Comparison of ENCODE assay signal across 8 mouse cellular contexts in the genomic region with DNA sequence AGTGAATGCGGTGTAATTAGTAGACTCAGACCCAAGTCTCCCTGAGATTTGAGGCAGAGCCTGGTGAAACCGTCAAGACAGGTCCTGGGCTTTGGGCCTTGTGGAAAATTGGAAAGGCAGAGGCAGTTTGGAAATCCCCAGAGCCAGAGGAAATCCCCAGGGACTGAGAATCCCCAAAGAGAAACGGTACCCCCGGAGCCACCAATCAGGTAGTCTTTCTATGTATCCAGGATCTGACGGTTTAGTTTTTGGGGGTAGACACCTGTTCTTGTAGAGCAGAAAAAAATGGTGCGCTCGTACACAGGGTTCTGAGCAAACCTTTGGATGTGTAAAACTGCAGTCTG. TPM values are rescaled to one million over a fixed set of nuclear protein-coding genes. Genes with fewer than 3 reads are reported as not detected.
DNase-seq lines count a peak whose midpoint lies in the region; ATAC-seq and TF ChIP-seq lines count a peak whose summit lies in the region.

No protein-coding gene starts in this region.

- no peak for TF ChIP-seq POLR2A in CH12.LX (IDR thresholded peaks at IDR 0.05; ENCODE audit: low read depth, low read length)

- dilution Hi-C loops in CH12.LX (cut with MboI; ENCODE audit: extremely low pct_ligation_motif_present, extremely low pct_unique_long_range_greater_than_20kb, low sequenced_read_pairs): no loop called here

- H3K27me3 ChIP-seq in intestine, embryonic 14.5 days (replicated peaks; ENCODE audit: control insufficient read depth, insufficient read depth, low read length): no peaks in the 10 kb centered on the region
- no peaks in the 10 kb centered on the region for H3K27me3 ChIP-seq in intestine, postnatal 0 days (replicated peaks; ENCODE audit: control insufficient read depth, insufficient read depth, low read length)
- H3K27me3 ChIP-seq in CH12.LX (replicated peaks): no peaks in the 10 kb centered on the region
- no peaks in the 10 kb centered on the region for H3K27me3 ChIP-seq in forebrain, postnatal 0 days (ENCODE audit: insufficient read depth, low read length)
- H3K27me3 ChIP-seq in midbrain, embryonic 13.5 days: no peaks in the 10 kb centered on the region

- no peaks in the 10 kb centered on the region for H3K36me3 ChIP-seq in intestine, embryonic 14.5 days (ENCODE audit: control insufficient read depth, insufficient read depth, low read length)
- no peaks in the 10 kb centered on the region; the same call in 1 of the 2 replicates for H3K36me3 ChIP-seq in intestine, postnatal 0 days (ENCODE audit: control insufficient read depth, insufficient read depth)
- peaks cover 0 to 2% of the 10 kb centered on the region in 2 experiments for H3K36me3 ChIP-seq in CH12.LX (replicated peaks in 1 of 2; ENCODE audit: control insufficient read depth in 1 of 2, insufficient read depth in 1 of 2, low read length in 1 of 2)
- no peaks in the 10 kb centered on the region for H3K36me3 ChIP-seq in forebrain, postnatal 0 days (ENCODE audit: insufficient read depth)
- no peaks in the 10 kb centered on the region for H3K36me3 ChIP-seq in midbrain, embryonic 13.5 days

- in situ Hi-C loops in CH12.LX (cut with MboI; ENCODE audit: low pct_ligation_motif_present, low pct_unique_long_range_greater_than_20kb, low sequenced_read_pairs): loop anchor here (10.0 to 25.0 kb wide), 2 partner anchors 278 to 680 kb away; a partner anchor contains a TSS

- H3K27ac ChIP-seq in intestine, embryonic 14.5 days (ENCODE audit: low read depth): peak overlapping the region; percentile 43; the same call in 1 of the 2 replicates
- H3K27ac ChIP-seq in intestine, postnatal 0 days (ENCODE audit: low read depth, low read length): no peak overlapping the region
- no peak overlapping the region for H3K27ac ChIP-seq in CH12.LX (ENCODE audit: insufficient read depth, low read depth)
- peak overlapping the region; percentile 78 for H3K27ac ChIP-seq in forebrain, postnatal 0 days (ENCODE audit: low read depth, low read length)
- peak overlapping the region; percentile 69 for H3K27ac ChIP-seq in midbrain, embryonic 13.5 days

- TF ChIP-seq EP300 in CH12.LX (IDR thresholded peaks at IDR 0.05; ENCODE audit: low read length): peak; percentile 43

- H3K4me3 ChIP-seq in intestine, embryonic 14.5 days (ENCODE audit: low read depth, low read length): no peak overlapping the region
- H3K4me3 ChIP-seq in intestine, postnatal 0 days (ENCODE audit: low read depth, low read length): no peak overlapping the region
- peak overlapping the region; percentile 15 to 58 (median 24) for H3K4me3 ChIP-seq in CH12.LX (replicated peaks in 1 of 3; ENCODE audit: low read depth in 2 of 3, low read length in 2 of 3, poor library complexity in 1 of 3)
- H3K4me3 ChIP-seq in forebrain, postnatal 0 days (ENCODE audit: low read depth, low read length): no peak overlapping the region
- H3K4me3 ChIP-seq in midbrain, embryonic 13.5 days (replicated peaks): no peak overlapping the region

- H3K9ac ChIP-seq in intestine, embryonic 14.5 days (ENCODE audit: low read length): no peak overlapping the region
- H3K9ac ChIP-seq in intestine, postnatal 0 days (ENCODE audit: low read depth, low read length): no peak overlapping the region
- peak overlapping the region; percentile 41; the same call in 1 of the 2 replicates for H3K9ac ChIP-seq in CH12.LX (ENCODE audit: insufficient read depth, low read depth)
- H3K9ac ChIP-seq in forebrain, postnatal 0 days: peak overlapping the region; percentile 6; the same call in 1 of the 2 replicates
- H3K9ac ChIP-seq in midbrain, embryonic 13.5 days (replicated peaks): 0 out of 2 replicates have a peak overlapping the region, but pooled peaks have one; percentile 57

- H3K9me3 ChIP-seq in intestine, embryonic 14.5 days (ENCODE audit: control insufficient read depth, low read length): no peaks in the 10 kb centered on the region
- H3K9me3 ChIP-seq in intestine, postnatal 0 days (ENCODE audit: control insufficient read depth): no peaks in the 10 kb centered on the region
- no peaks in the 10 kb centered on the region for H3K9me3 ChIP-seq in CH12.LX (replicated peaks; ENCODE audit: low read length)
- H3K9me3 ChIP-seq in forebrain, postnatal 0 days (ENCODE audit: low read length): no peaks in the 10 kb centered on the region
- H3K9me3 ChIP-seq in midbrain, embryonic 13.5 days: no peaks in the 10 kb centered on the region

- WGBS in intestine, embryonic 14.5 days: 74% methylated on average over 7 of the region's 7 CpGs
- 67% methylated on average over 7 of the region's 7 CpGs for WGBS in intestine, postnatal 0 days
- 37% methylated on average over 7 of the region's 7 CpGs for WGBS in forebrain, postnatal 0 days
- WGBS in midbrain, embryonic 13.5 days: 75% methylated on average over 7 of the region's 7 CpGs

- TF ChIP-seq RAD21 in CH12.LX (IDR thresholded peaks at IDR 0.05; ENCODE audit: low read depth, low read length): no peak

- peaks cover 22% of the 10 kb centered on the region for H3K4me1 ChIP-seq in intestine, embryonic 14.5 days (replicated peaks; ENCODE audit: control insufficient read depth, insufficient read depth, low read length)
- H3K4me1 ChIP-seq in intestine, postnatal 0 days (replicated peaks; ENCODE audit: control insufficient read depth, insufficient read depth, low read length): 0 out of 2 replicates have a peak, but pooled peaks cover 5% of the 10 kb centered on the region
- H3K4me1 ChIP-seq in CH12.LX (ENCODE audit: control insufficient read depth in 1 of 2, insufficient read depth in 2 of 2): peaks cover 9 to 46% of the 10 kb centered on the region in 2 experiments
- peaks cover 5% of the 10 kb centered on the region; the same call in 1 of the 2 replicates for H3K4me1 ChIP-seq in forebrain, postnatal 0 days (ENCODE audit: insufficient read depth)
- peaks cover 42% of the 10 kb centered on the region for H3K4me1 ChIP-seq in midbrain, embryonic 13.5 days (replicated peaks)

- H3K79me2 ChIP-seq in CH12.LX (replicated peaks; ENCODE audit: control insufficient read depth, extremely low read depth, insufficient read depth, poor library complexity, severe bottlenecking): no peaks in the 10 kb centered on the region

- no peak for TF ChIP-seq CTCF in intestine, postnatal 0 days (IDR thresholded peaks at IDR 0.05; ENCODE audit: low read depth)
- no peak for TF ChIP-seq CTCF in CH12.LX (conservative IDR thresholded peaks at IDR 0.05 in 1 of 2, IDR thresholded peaks at IDR 0.05 in 1 of 2; ENCODE audit: low read depth in 2 of 2, low read length in 2 of 2)
- no peak for TF ChIP-seq CTCF in forebrain, postnatal 0 days (IDR thresholded peaks at IDR 0.05; ENCODE audit: low read depth)

- no peak for ATAC-seq in intestine, embryonic 14.5 days (replicated peaks; ENCODE audit: low FRiP score, low TSS enrichment, low read depth)
- ATAC-seq in intestine, postnatal 0 days: no peak
- ATAC-seq in forebrain, postnatal 0 days: no peak
- no peak for ATAC-seq in midbrain, embryonic 13.5 days

- no peak overlapping the region; the same call in 1 of the 2 replicates for H3K4me2 ChIP-seq in intestine, embryonic 14.5 days (ENCODE audit: low read length)
- H3K4me2 ChIP-seq in intestine, postnatal 0 days (replicated peaks; ENCODE audit: low read depth): no peak overlapping the region
- H3K4me2 ChIP-seq in CH12.LX (ENCODE audit: insufficient read depth, low read depth, poor library complexity, severe bottlenecking): peak overlapping the region; percentile 91
- peak overlapping the region; percentile 59; the same call in 1 of the 2 replicates for H3K4me2 ChIP-seq in forebrain, postnatal 0 days (ENCODE audit: low read depth)
- H3K4me2 ChIP-seq in midbrain, embryonic 13.5 days (replicated peaks): peak overlapping the region; percentile 62; the same call in 1 of the 2 replicates

- DNase-seq in intestine, embryonic 14.5 days (ENCODE audit: low spot score): no peak
- DNase-seq in CH12.LX (ENCODE audit: extremely low read depth): peak; percentile 39
- no peak for DNase-seq in forebrain, postnatal 0 days
- no peak for DNase-seq in frontal cortex, postnatal 36 days (ENCODE audit: low spot score in 2 of 2)
- no peak for DNase-seq in left cerebral cortex, adult 11 months (ENCODE audit: low spot score)
- no peak for DNase-seq in left cerebral cortex, adult 8-10 months (ENCODE audit: low spot score in 2 of 2)

TF ChIP-seq in CH12.LX, 34 proteins besides CTCF, POLR2A, EP300 and RAD21:
- peak; percentile 16; the same call in 1 of the 2 replicates for TF ChIP-seq SMC3 (IDR thresholded peaks at IDR 0.05; ENCODE audit: low read depth, low read length)
- TF ChIP-seq BHLHE40 (IDR thresholded peaks at IDR 0.05; ENCODE audit: low read depth, low read length): no peak
- TF ChIP-seq RCOR1 (conservative IDR thresholded peaks at IDR 0.05; ENCODE audit: low read depth, low read length): 0 out of 2 replicates have a peak, but pooled peaks have one; percentile 11
- no peak for TF ChIP-seq SIN3A (IDR thresholded peaks at IDR 0.05; ENCODE audit: low read length)
- TF ChIP-seq TCF12 (IDR thresholded peaks at IDR 0.05; ENCODE audit: low read depth, low read length): no peak

RNA-seq across cellular contexts. Expression of a gene that starts 5.0 kb away (rescaled TPM):
- 1.0 and 1.3 TPM in 2 replicates for polyA plus RNA-seq in intestine, embryonic 14.5 days (2014; fragmentation: Nextera tagmentation; extraction: Ambion mirVana)
- 0.53 and 0.72 TPM in 2 replicates for polyA plus RNA-seq in intestine, postnatal 0 days (2015; fragmentation: Nextera tagmentation; extraction: Ambion mirVana)
- 0.08 TPM in 1 of 2 replicates, not detected in the other for total RNA-seq in CH12.LX (2012; rRNA removed)
- not detected in 2 replicates for total RNA-seq in CH12.LX (2014; rRNA removed)
- polyA plus RNA-seq in CH12.LX (2012; ENCODE audit: insufficient read length, low read depth): 0.10 and 0.11 TPM in 2 replicates
- total RNA-seq in forebrain, postnatal 0 days (2014; rRNA removed): not detected in 2 replicates
- 0.29 TPM in 1 of 2 replicates, not detected in the other for polyA plus RNA-seq in forebrain, postnatal 0 days (2015; fragmentation: Nextera tagmentation; extraction: Ambion mirVana)
- 2.9 and 3.4 TPM in 2 replicates for polyA plus RNA-seq in midbrain, embryonic 13.5 days (2015; fragmentation: Nextera tagmentation; extraction: Ambion mirVana)
- not detected for total RNA-seq in left cerebral cortex, adult 8-10 months (2022)

RNA-seq across cellular contexts. Expression of a gene that starts 29.5 kb away (rescaled TPM):
- polyA plus RNA-seq in intestine, embryonic 14.5 days (2014; fragmentation: Nextera tagmentation; extraction: Ambion mirVana): 21.1 and 24.9 TPM in 2 replicates
- polyA plus RNA-seq in intestine, postnatal 0 days (2015; fragmentation: Nextera tagmentation; extraction: Ambion mirVana): 25.4 and 30.7 TPM in 2 replicates
- total RNA-seq in CH12.LX (2012; rRNA removed): 15.4 and 16.8 TPM in 2 replicates
- 5.2 and 6.3 TPM in 2 replicates for total RNA-seq in CH12.LX (2014; rRNA removed)
- polyA plus RNA-seq in CH12.LX (2012; ENCODE audit: insufficient read length, low read depth): 24.8 and 29.5 TPM in 2 replicates
- 67.5 and 85.2 TPM in 2 replicates for total RNA-seq in forebrain, postnatal 0 days (2014; rRNA removed)
- polyA plus RNA-seq in forebrain, postnatal 0 days (2015; fragmentation: Nextera tagmentation; extraction: Ambion mirVana): 23.9 and 33.8 TPM in 2 replicates
- polyA plus RNA-seq in midbrain, embryonic 13.5 days (2015; fragmentation: Nextera tagmentation; extraction: Ambion mirVana): 53.2 and 54.4 TPM in 2 replicates
- total RNA-seq in left cerebral cortex, adult 8-10 months (2022): 100 to 1,000 TPM; 133 to 174 (median 147) TPM

Comparison
In these comparisons a context has a peak if more than half of its experiments do, and no peak if none do; other contexts are left out.
1. H3K27ac ChIP-seq: peak in intestine, embryonic 14.5 days (single experiment), forebrain, postnatal 0 days (single experiment) and midbrain, embryonic 13.5 days (single experiment); none in intestine, postnatal 0 days (single experiment) and CH12.LX (single experiment).
2. H3K4me2 ChIP-seq: peak in CH12.LX (single experiment), forebrain, postnatal 0 days (single experiment) and midbrain, embryonic 13.5 days (single experiment); none in intestine, embryonic 14.5 days (single experiment) and intestine, postnatal 0 days (single experiment).
3. H3K4me3 ChIP-seq: peak in CH12.LX (3 of 3); none in intestine, embryonic 14.5 days (single experiment), intestine, postnatal 0 days (single experiment), forebrain, postnatal 0 days (single experiment) and midbrain, embryonic 13.5 days (single experiment).
4. H3K9ac ChIP-seq: peak in CH12.LX (single experiment), forebrain, postnatal 0 days (single experiment) and midbrain, embryonic 13.5 days (single experiment); none in intestine, embryonic 14.5 days (single experiment) and intestine, postnatal 0 days (single experiment).